Mouse (Mus musculus) MEL (cell line): ENCODE results near the gene Eif2b4. TPM values are rescaled to one million over a fixed set of nuclear protein-coding genes. Genes with fewer than 3 reads are reported as not detected.
A peak's percentile ranks its signal among the peaks of the same experiment; 100 is the strongest.

Experiments used
- DNase-seq: peaks from one replicate; pipeline ENCODE4 v3.0.0; 2011; ENCODE audit warnings: low read depth, low spot score
- H3K27ac ChIP-seq: 2 replicates; pipeline ENCODE4 v1.5.1; 2012; ENCODE audit warnings: low read depth, mild to moderate bottlenecking, control low read depth, low read length, moderate library complexity; ENCODE audit not compliant: control insufficient read depth
- H3K27me3 ChIP-seq, 2 experiments: fragments of 150-350 bp in 1 of 2; sonication (generic) in 1 of 2; 2 replicates each; pipeline ENCODE4 v1.6.1; 2012; ENCODE audit warnings: low read length in 2 of 2, mild to moderate bottlenecking in 2 of 2, improper control_type of control experiment in 1 of 2, moderate library complexity in 1 of 2; ENCODE audit not compliant: insufficient read depth in 2 of 2, control insufficient read depth in 1 of 2
- H3K36me3 ChIP-seq, 2 experiments: 2 replicates each; pipeline ENCODE4 v1.6.1; 2012 to 2014; ENCODE audit warnings: low read length in 2 of 2, improper control_type of control experiment in 1 of 2, inconsistent platforms in 1 of 2, mild to moderate bottlenecking in 1 of 2; ENCODE audit not compliant: insufficient read depth in 2 of 2, control insufficient read depth in 1 of 2
- H3K4me1 ChIP-seq, 2 experiments: fragments of 150-350 bp in 1 of 2; sonication (generic) in 1 of 2; 2 replicates each; pipeline ENCODE4 v1.6.1; 2012; ENCODE audit warnings: low read length in 2 of 2, improper control_type of control experiment in 1 of 2, mild to moderate bottlenecking in 1 of 2; ENCODE audit not compliant: insufficient read depth in 2 of 2, control insufficient read depth in 1 of 2
- H3K4me3 ChIP-seq, 2 experiments: fragments of 150-350 bp in 1 of 2; sonication (generic) in 1 of 2; 2 replicates each; pipeline ENCODE4 v1.5.1; 2012; ENCODE audit warnings: low read depth in 2 of 2, low read length in 2 of 2, mild to moderate bottlenecking in 2 of 2, moderate library complexity in 2 of 2, control low read depth in 1 of 2, improper control_type of control experiment in 1 of 2; ENCODE audit not compliant: control insufficient read depth in 1 of 2, insufficient read depth in 1 of 2
- H3K79me2 ChIP-seq: 2 replicates; pipeline ENCODE4 v1.6.1; 2012; ENCODE audit warnings: mild to moderate bottlenecking, low read length, moderate library complexity; ENCODE audit not compliant: control insufficient read depth, poor library complexity, insufficient read depth
- H3K9ac ChIP-seq: 2 replicates; pipeline ENCODE4 v1.6.1; 2012; ENCODE audit warnings: low read depth, mild to moderate bottlenecking, control low read depth, low read length, moderate library complexity; ENCODE audit not compliant: control insufficient read depth, poor library complexity, severe bottlenecking
- H3K9me3 ChIP-seq: fragments of 150-350 bp; sonication (generic); replicated peaks from 2 replicates; pipeline ENCODE4 v1.6.1; 2012; ENCODE audit warnings: mild to moderate bottlenecking, low read length, improper control_type of control experiment, moderate library complexity; ENCODE audit not compliant: insufficient read depth
- BHLHE40 ChIP-seq: IDR thresholded peaks from 2 replicates; pipeline ENCODE4 v1.6.1; 2012; ENCODE audit warnings: low read depth, mild to moderate bottlenecking, inconsistent platforms, low read length, improper control_type of control experiment, borderline replicate concordance
- CHD1 ChIP-seq: IDR thresholded peaks from 2 replicates; pipeline ENCODE4 v1.6.1; 2012; ENCODE audit warnings: low read depth, mild to moderate bottlenecking, inconsistent platforms, low read length, improper control_type of control experiment
- CHD2 ChIP-seq: IDR thresholded peaks from 2 replicates; pipeline ENCODE4 v1.6.1; 2011; ENCODE audit warnings: low read length, improper control_type of control experiment
- CTCF ChIP-seq, 3 experiments: IDR thresholded peaks in 2 of 3; conservative IDR thresholded peaks in 1 of 3; 2 replicates each; pipeline ENCODE4 v1.5.1; 2011 to 2012; ENCODE audit warnings: low read length in 3 of 3, low read depth in 2 of 3, mild to moderate bottlenecking in 2 of 3, improper control_type of control experiment in 1 of 3, inconsistent platforms in 1 of 3, mixed read lengths in 1 of 3, moderate library complexity in 1 of 3; ENCODE audit not compliant: control insufficient read depth in 1 of 3, insufficient read depth in 1 of 3, poor library complexity in 1 of 3, severe bottlenecking in 1 of 3
- E2F4 ChIP-seq: IDR thresholded peaks from 2 replicates; pipeline ENCODE4 v1.6.1; 2011; ENCODE audit warnings: low read depth, low read length, improper control_type of control experiment, borderline replicate concordance
- ELF1 ChIP-seq: IDR thresholded peaks from 2 replicates; pipeline ENCODE4 v1.6.1; 2014; ENCODE audit warnings: low read depth, mild to moderate bottlenecking, inconsistent platforms, low read length, improper control_type of control experiment, moderate library complexity
- EP300 ChIP-seq, 2 experiments: IDR thresholded peaks; 2 replicates each; pipeline ENCODE4 v1.6.1; 2011; ENCODE audit warnings: improper control_type of control experiment in 2 of 2, low read length in 2 of 2, low read depth in 1 of 2, mild to moderate bottlenecking in 1 of 2
- ETS1 ChIP-seq: IDR thresholded peaks from 2 replicates; pipeline ENCODE4 v1.6.1; 2012; ENCODE audit warnings: low read depth, mild to moderate bottlenecking, inconsistent platforms, low read length, improper control_type of control experiment, moderate library complexity
- GABPA ChIP-seq: IDR thresholded peaks from 2 replicates; pipeline ENCODE4 v1.6.1; 2012; ENCODE audit warnings: low read depth, mild to moderate bottlenecking, inconsistent platforms, low read length, improper control_type of control experiment, moderate library complexity
- GATA1 ChIP-seq: IDR thresholded peaks from 2 replicates; pipeline ENCODE4 v1.6.1; 2011; ENCODE audit warnings: low read depth, low read length, improper control_type of control experiment
- JUND ChIP-seq: IDR thresholded peaks from 2 replicates; pipeline ENCODE4 v1.6.1; 2011; ENCODE audit warnings: low read depth, mild to moderate bottlenecking, improper control_type of control experiment, low read length
- KAT2A ChIP-seq: conservative IDR thresholded peaks from 2 replicates; pipeline ENCODE4 v1.6.1; 2012; ENCODE audit warnings: low read depth, low read length, improper control_type of control experiment, inconsistent platforms
- MAFK ChIP-seq: IDR thresholded peaks from 2 replicates; pipeline ENCODE4 v1.6.1; 2011; ENCODE audit warnings: low read depth, mild to moderate bottlenecking, low read length, improper control_type of control experiment, borderline replicate concordance
- MAX ChIP-seq: IDR thresholded peaks from 2 replicates; pipeline ENCODE4 v1.6.1; 2011; ENCODE audit warnings: low read length, improper control_type of control experiment
- MAZ ChIP-seq: IDR thresholded peaks from 2 replicates; pipeline ENCODE4 v1.6.1; 2012; ENCODE audit warnings: low read depth, mild to moderate bottlenecking, inconsistent platforms, low read length, improper control_type of control experiment
- MEF2A ChIP-seq: IDR thresholded peaks from 2 replicates; pipeline ENCODE4 v1.6.1; 2014; ENCODE audit warnings: low read depth, mild to moderate bottlenecking, inconsistent platforms, low read length, improper control_type of control experiment; ENCODE audit not compliant: poor library complexity, insufficient replicate concordance, severe bottlenecking; ENCODE audit errors: extremely low read depth
- MXI1 ChIP-seq: IDR thresholded peaks from 2 replicates; pipeline ENCODE4 v1.6.1; 2011; ENCODE audit warnings: mild to moderate bottlenecking, low read depth, low read length, improper control_type of control experiment
- MYC ChIP-seq: IDR thresholded peaks from 2 replicates; pipeline ENCODE4 v1.6.1; 2011; ENCODE audit warnings: low read depth, mild to moderate bottlenecking, low read length, improper control_type of control experiment, moderate library complexity
- NELFE ChIP-seq: IDR thresholded peaks from 2 replicates; pipeline ENCODE4 v1.6.1; 2011; ENCODE audit warnings: low read depth, low read length, improper control_type of control experiment
- NRF1 ChIP-seq: IDR thresholded peaks from 2 replicates; pipeline ENCODE4 v1.6.1; 2014; ENCODE audit warnings: low read depth, mild to moderate bottlenecking, inconsistent platforms, low read length, improper control_type of control experiment, moderate library complexity; ENCODE audit not compliant: poor library complexity, insufficient read depth, severe bottlenecking
- POLR2A ChIP-seq, 2 experiments: IDR thresholded peaks; 2 replicates each; pipeline ENCODE4 v1.6.1; 2011 to 2012; ENCODE audit warnings: low read length in 2 of 2, mild to moderate bottlenecking in 2 of 2, control low read depth in 1 of 2, improper control_type of control experiment in 1 of 2, low read depth in 1 of 2, moderate library complexity in 1 of 2; ENCODE audit not compliant: control insufficient read depth in 1 of 2, insufficient read depth in 1 of 2, poor library complexity in 1 of 2
- POLR2AphosphoS2 ChIP-seq: IDR thresholded peaks from 2 replicates; pipeline ENCODE4 v1.6.1; 2011; ENCODE audit warnings: low read length, improper control_type of control experiment
- POLR2AphosphoS5 ChIP-seq: IDR thresholded peaks from 2 replicates; pipeline ENCODE4 v1.6.1; 2012; ENCODE audit warnings: low read depth, borderline replicate concordance, mild to moderate bottlenecking, inconsistent platforms, low read length, moderate library complexity, mixed read lengths
- RAD21 ChIP-seq: IDR thresholded peaks from 2 replicates; pipeline ENCODE4 v1.6.1; 2011; ENCODE audit warnings: mild to moderate bottlenecking, low read depth, low read length, improper control_type of control experiment
- SIN3A ChIP-seq: IDR thresholded peaks from 2 replicates; pipeline ENCODE4 v1.6.1; 2012; ENCODE audit warnings: low read length, improper control_type of control experiment, inconsistent platforms
- TAL1 ChIP-seq: IDR thresholded peaks from 2 replicates; pipeline ENCODE4 v1.6.1; 2012; ENCODE audit warnings: mild to moderate bottlenecking, inconsistent platforms, low read length, moderate library complexity, mixed read lengths
- UBTF ChIP-seq: IDR thresholded peaks from 2 replicates; pipeline ENCODE4 v1.6.1; 2012; ENCODE audit warnings: low read depth, mild to moderate bottlenecking, inconsistent platforms, low read length, improper control_type of control experiment, moderate library complexity, borderline replicate concordance; ENCODE audit not compliant: insufficient read depth
- USF1 ChIP-seq: IDR thresholded peaks from 2 replicates; pipeline ENCODE4 v1.6.1; 2014; ENCODE audit warnings: low read depth, mild to moderate bottlenecking, inconsistent platforms, low read length, improper control_type of control experiment, moderate library complexity
- ZC3H11A ChIP-seq: IDR thresholded peaks from 2 replicates; pipeline ENCODE4 v1.6.1; 2012; ENCODE audit warnings: low read depth, mild to moderate bottlenecking, inconsistent platforms, low read length, improper control_type of control experiment
- ZMIZ1 ChIP-seq: IDR thresholded peaks from 2 replicates; pipeline ENCODE4 v1.6.1; 2012; ENCODE audit warnings: low read depth, mild to moderate bottlenecking, inconsistent platforms, low read length, improper control_type of control experiment, moderate library complexity
- polyA plus RNA-seq, 2 experiments: library from polyadenylated mRNA; stranded (reverse) in 1 of 2; unstranded in 1 of 2; fragments of >175 nt in 1 of 2; fragments of >200 nt in 1 of 2; gene quantifications; 2 replicates each; pipeline versions ENCODE4 v1.2.1 to v1.2.4; 2012; ENCODE audit warnings: low replicate concordance in 2 of 2, low read depth in 1 of 2; ENCODE audit not compliant: insufficient read length in 2 of 2, insufficient read depth in 1 of 2, missing spikeins in 1 of 2
- total RNA-seq: library from RNA; depleted of rRNA; stranded (reverse); fragments of 300-350 nt; gene quantifications from 2 replicates; pipeline ENCODE4 v1.2.3, GENCODE M21; 2012

Gene Eif2b4
- total and polyA plus RNA-seq, 3 experiments, result 151 to 282 TPM; not detected in 1

GRCm38 (mm10) chr5:31219474-31219873 is 26.2 kb upstream of the Eif2b4 start:
- Histone ChIP-seq H3K4me3 (peak overlapping the region; percentile 74), H3K9me3 (no peaks in the 10 kb centered on the region), H3K36me3 (peaks cover 17 to 43% of the 10 kb centered on the region in 2 experiments), H3K27ac (peak overlapping the region; percentile 84), H3K9ac (peak overlapping the region; percentile 95), H3K79me2 (peaks cover 57% of the 10 kb centered on the region), H3K27me3 (no peaks in the 10 kb centered on the region), H3K4me1 (peaks cover 15 to 19% of the 10 kb centered on the region in 2 experiments)
- TF ChIP-seq MAX (0 out of 2 replicates have a peak, but pooled peaks have one; percentile 4), NELFE (no peak), POLR2AphosphoS2 (no peak), CHD1 (peak; percentile 67; the same call in 1 of the 2 replicates), MXI1 (peak; percentile 8), KAT2A (0 out of 2 replicates have a peak, but pooled peaks have one; percentile 6), MAZ (peak; percentile 9; the same call in 1 of the 2 replicates), SIN3A (peak; percentile 54), E2F4 (0 out of 2 replicates have a peak, but pooled peaks have one; percentile 50)
- DNase-seq, result no peak

- Histone ChIP-seq H3K9me3 (no peaks in the 10 kb centered on the region), H3K27ac (peak overlapping the region; percentile 83), H3K9ac (peak overlapping the region; percentile 95), H3K79me2 (peaks cover 61% of the 10 kb centered on the region), H3K27me3 (no peaks in the 10 kb centered on the region), H3K36me3 (peaks cover 19 to 47% of the 10 kb centered on the region in 2 experiments), H3K4me1 (peaks cover 19 to 22% of the 10 kb centered on the region in 2 experiments), H3K4me3 (peak overlapping the region; percentile 74)
- DNase-seq, result peak; percentile 87
- TF ChIP-seq USF1, result no peak
- peak; percentile 86 for TF ChIP-seq SIN3A
- TF ChIP-seq POLR2AphosphoS2, result 0 out of 2 replicates have a peak, but pooled peaks have one; percentile 58
- TF ChIP-seq EP300 (IDR thresholded peaks at IDR 0.05; ENCODE audit: low read depth in 1 of 2, low read length in 2 of 2), result peak; percentile 59 to 76; a peak in 3 of 4 replicates
- TF ChIP-seq CTCF (IDR thresholded peaks at IDR 0.05 in 2 of 3, conservative IDR thresholded peaks at IDR 0.05 in 1 of 3; ENCODE audit: control insufficient read depth in 1 of 3, insufficient read depth in 1 of 3, low read depth in 2 of 3, low read length in 3 of 3, poor library complexity in 1 of 3, severe bottlenecking in 1 of 3), result peak in 2 of 3 experiments; percentile 37 to 42; a peak in 3 of 6 replicates
- no peak for TF ChIP-seq GABPA
- TF ChIP-seq MAX, result peak; percentile 37; the same call in 1 of the 2 replicates
- TF ChIP-seq KAT2A, result 0 out of 2 replicates have a peak, but pooled peaks have one; percentile 35
- no peak for TF ChIP-seq E2F4
- no peak for TF ChIP-seq BHLHE40
- no peak for TF ChIP-seq RAD21
- no peak for TF ChIP-seq ELF1
- TF ChIP-seq CHD1, result peak; percentile 90
- no peak for TF ChIP-seq ZMIZ1
- TF ChIP-seq UBTF, result no peak
- TF ChIP-seq NRF1, result no peak
- TF ChIP-seq GATA1, result peak; percentile 94
- no peak for TF ChIP-seq MAFK
- no peak for TF ChIP-seq CHD2
- no peak for TF ChIP-seq JUND
- TF ChIP-seq MEF2A, result no peak
- TF ChIP-seq TAL1, result peak; percentile 40; the same call in 1 of the 2 replicates
- TF ChIP-seq ETS1, result peak; percentile 77
- peak; percentile 56; the same call in 1 of the 2 replicates for TF ChIP-seq MYC
- no peak for TF ChIP-seq ZC3H11A
- TF ChIP-seq POLR2AphosphoS5, result no peak
- TF ChIP-seq POLR2A (IDR thresholded peaks at IDR 0.05; ENCODE audit: control insufficient read depth in 1 of 2, insufficient read depth in 1 of 2, low read depth in 1 of 2, low read length in 2 of 2, poor library complexity in 1 of 2), result no peak
Observed at GRCm38 (mm10) chr5:31219070-31219469, 25.8 kb upstream of the Eif2b4 start.
